Mouse (Mus musculus) heart, adult 8-10 months (tissue): ENCODE data around the gene Ap3s2. TPM values are rescaled to one million over a fixed set of nuclear protein-coding genes. Genes with fewer than 3 reads are reported as not detected.

Experiments used
- DNase-seq: peaks from one replicate; pipeline ENCODE4 v3.0.0; 2022; ENCODE audit warnings: low spot score
- total RNA-seq, 4 experiments: library from RNA; stranded (reverse); gene quantifications; 2 replicates each; pipeline ENCODE4 v1.2.4; 2022

Gene Ap3s2
- 10 to 100 TPM; 20.6 to 28.6 (median 22.6) TPM for total RNA-seq

DNA sequence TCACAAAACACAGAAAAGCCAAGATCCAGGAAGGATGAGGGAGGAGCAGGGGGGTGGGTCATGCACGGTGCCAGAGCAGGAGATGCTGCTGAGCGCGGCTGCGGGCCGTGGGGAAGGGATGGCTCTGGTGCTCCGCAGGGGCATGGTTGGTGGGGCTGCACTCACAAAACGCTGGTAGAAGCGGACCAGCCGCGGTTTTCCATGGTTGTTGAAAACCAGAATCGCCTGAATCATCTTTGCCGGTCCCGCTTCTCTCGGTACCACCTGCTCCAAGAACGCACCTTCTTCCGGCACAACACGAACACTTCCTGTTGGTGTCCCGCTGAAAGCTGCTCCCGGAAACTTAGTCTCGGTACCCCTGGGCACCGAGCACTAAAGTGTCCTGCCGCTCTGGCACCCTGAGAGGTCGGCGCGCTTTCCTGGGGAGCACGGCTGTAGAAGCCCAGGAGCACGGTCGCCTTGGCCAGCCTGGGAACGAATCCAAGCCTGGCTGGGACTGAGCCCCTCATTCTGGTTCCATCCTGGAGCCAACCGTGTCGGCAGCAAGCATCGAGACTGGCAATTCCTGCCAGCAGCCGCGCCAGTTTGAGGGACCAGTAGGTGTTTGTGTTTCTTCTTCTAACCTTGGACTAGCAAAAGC lies at the start of gene Ap3s2:
Ap3s2 (minus strand) TSS at position 306 of the 640 bp plus-strand sequence.
- peak; percentile 89 for DNase-seq

DNA sequence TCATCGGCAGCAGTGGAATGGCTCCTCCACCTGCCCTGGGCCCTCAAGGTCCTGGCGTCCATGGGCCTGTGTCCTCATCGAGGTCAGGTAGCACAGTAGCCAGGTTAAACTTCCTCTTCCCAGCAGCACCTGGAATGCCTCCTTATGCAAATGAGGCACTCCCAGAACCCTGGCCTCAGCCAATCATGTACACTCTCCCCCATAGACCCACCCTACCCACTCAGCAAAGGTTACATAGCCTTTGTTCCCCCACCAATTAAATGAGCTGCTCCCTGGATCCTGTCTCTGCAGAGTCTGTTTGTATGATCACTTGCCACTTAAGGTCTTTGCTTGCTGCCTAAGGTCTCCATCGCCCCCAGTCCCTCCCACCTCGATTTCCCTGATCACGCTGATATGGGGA lies 47.9 kb upstream of the Ap3s2 start:
- DNase-seq = no peak

DNA sequence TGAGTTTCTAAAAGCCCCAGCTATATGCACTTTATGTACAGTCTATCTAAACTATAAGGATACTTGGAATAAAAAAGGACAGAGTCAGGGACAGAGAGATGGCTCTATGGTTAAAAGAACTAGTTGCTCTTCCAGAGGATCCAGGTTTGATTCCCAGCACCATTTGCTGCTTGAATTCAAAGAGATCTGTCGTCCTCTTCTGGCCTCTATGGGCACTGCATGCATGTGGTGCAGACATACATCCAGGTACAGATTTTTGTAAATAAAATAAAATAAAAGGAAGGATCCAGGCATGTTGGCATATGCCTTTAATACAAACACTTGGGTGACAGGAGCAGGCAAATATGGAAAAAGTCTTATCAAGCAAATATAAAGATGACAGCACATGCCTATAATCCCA lies 41.2 kb upstream of the Ap3s2 start:
- DNase-seq = no peak

DNA sequence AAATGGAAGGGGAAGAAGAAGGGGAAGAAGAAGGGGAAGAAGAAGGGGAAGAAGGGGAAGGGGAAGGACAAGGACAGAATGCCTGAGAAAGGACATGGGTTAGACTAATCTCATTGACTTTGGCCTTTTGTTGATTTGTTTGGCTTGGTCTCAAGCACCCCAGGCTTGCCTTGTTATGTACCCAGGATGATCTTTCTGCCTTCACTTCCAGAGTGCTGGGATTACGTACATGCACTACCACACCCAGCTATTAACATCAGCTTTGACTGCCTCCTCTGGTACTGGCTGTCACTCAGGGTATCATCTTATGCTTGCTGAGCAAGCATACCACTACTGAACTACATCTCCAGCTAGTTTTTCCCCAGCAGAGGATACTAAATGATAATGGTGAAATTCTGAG lies 35.7 kb upstream of the Ap3s2 start:
- DNase-seq = no peak

DNA sequence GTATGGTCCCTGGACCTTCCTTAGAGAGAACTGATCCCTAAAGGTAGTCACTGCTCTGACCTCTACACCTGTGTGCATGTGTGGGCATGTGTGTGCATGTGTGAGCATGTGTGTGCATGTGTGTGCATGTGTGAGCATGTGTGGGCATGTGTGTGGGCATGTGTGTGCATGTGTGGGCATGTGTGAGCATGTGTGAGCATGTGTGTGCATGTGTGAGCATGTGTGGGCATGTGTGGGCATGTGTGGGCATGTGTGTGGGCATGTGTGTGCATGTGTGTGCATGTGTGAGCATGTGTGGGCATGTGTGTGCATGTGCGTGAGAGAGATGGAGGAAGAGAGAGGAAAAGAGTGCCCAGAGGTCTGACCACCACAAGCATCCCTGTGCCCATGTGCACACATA lies 34.4 kb upstream of the Ap3s2 start:
- no peak for DNase-seq

DNA sequence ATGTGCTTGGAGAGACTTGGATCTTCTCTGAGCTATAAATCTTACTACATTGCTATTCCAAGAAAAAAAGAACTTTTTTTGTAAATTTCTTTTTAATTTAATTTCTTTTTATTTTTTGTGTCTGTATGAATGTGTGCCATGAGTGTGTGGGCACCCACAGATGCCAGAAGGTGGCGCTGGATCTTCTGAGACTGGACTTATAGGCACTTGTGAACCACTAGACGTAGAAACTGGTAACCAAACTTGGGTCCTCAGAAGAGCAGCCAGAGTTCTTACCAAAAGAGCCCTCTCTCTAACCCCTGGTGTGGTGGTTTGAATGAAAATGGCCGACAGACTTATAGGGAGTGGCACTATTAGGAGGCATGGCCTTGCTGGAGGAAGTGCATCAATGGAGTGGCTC lies 30.6 kb upstream of the Ap3s2 start:
- DNase-seq = no peak

DNA sequence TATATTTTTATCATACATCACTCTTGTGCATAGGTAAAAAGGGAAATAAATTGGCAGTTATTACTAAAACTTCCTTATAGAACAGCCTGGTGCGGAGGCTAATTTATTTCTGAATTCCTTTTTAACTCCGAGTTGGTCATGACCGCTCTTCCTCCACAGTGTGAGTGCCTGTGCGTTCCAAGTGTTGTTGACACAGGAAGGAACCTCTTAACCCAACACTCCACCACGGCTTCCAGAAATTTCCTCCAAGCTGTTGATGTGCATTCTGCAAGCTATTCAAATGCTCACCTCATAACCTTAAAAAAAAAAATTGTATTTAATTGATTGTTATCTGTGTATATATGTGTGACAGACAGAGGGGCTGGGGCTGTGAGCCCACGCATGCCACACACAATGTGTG lies 29.8 kb upstream of the Ap3s2 start:
- DNase-seq = no peak

DNA sequence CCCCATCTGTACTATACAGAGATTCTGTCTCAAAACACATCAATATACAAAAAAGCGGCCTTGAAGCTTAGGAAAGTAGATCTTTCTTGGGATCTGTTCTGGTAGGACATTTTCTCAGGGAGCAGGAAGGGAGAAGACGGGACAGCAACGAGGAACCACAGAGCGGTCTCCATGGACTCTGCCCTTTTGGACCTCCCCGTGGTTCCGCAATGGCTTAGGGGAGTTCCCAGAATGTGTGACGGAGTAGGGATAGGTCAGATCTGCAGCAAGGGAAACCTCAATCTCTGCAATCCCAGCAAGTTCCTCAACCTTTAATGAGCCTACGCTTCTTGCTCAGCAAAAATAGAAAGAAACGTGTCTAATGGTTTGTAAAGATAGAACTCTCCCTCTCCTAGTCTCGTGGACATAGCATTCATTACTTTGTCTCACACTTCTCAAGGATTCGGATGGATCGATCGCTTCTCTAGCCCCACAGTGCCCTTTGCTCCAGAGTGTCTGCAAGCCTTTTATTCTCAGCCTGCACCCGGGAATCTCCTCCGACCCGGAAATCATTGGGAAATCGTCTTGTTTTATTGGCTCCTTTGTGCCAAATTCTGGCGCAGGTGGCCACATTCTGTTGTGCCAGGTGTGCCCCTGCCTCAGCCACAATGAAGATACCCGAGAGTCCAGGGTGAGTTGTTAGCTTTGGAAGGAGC lies 15.2 kb upstream of the Ap3s2 start:
- peak; percentile 74 for DNase-seq

DNA sequence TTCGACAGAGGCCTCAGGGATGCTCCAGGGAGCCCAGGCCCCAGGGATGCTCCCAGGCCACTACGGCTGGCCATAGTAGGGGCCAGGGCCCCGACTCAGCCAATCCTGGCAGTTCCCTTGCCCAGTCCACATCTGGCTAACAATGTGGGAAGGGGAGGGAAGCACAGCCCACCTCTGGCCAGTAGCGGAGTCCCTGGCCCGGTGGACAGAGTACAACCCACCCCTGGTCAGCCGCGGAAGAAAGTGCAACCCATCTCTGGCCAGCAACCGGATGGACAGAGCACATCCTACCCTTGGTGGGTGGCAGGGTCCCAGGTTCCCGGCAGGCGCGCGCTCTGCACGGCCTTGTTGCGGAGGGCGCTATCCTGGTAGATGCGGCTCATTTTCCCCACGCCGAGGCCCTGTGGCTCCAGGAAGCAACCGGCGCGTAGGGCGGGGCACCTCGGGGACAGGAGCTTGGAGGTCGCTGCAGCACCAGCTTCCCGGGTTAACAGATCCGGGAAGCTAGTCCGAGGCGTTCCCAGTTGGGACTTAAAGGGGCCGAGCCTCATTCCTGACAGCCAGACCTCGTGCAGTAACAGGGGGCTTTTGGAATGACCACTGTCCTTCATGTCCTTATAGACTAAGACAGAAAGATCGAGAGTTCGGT lies 14.5 kb upstream of the Ap3s2 start, which contains the start of gene Arpin:
Arpin (minus strand) TSS at position 498 of the 649 bp plus-strand sequence.
- peak; percentile 75 for DNase-seq

DNA sequence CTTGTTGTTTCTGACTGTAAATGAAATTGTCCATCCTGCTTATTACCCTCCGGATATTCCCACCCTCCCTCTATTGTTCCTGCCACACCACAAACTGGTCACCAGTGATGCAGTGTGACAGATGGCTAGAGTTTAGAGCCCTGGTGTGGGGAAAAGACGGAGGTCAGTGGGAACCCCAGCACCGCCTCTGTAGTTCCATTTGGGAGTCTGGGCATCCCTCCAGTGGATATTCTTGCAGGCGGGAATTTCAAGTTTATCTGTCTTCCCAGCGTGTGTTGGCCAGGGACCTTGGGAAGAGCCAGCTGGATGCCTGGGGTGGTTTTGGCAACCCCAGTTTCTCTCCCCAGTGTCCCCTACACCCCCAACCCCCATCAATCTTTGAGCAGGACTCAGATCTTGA lies 14.0 kb upstream of the Ap3s2 start:
- DNase-seq = peak; percentile 33

DNA sequence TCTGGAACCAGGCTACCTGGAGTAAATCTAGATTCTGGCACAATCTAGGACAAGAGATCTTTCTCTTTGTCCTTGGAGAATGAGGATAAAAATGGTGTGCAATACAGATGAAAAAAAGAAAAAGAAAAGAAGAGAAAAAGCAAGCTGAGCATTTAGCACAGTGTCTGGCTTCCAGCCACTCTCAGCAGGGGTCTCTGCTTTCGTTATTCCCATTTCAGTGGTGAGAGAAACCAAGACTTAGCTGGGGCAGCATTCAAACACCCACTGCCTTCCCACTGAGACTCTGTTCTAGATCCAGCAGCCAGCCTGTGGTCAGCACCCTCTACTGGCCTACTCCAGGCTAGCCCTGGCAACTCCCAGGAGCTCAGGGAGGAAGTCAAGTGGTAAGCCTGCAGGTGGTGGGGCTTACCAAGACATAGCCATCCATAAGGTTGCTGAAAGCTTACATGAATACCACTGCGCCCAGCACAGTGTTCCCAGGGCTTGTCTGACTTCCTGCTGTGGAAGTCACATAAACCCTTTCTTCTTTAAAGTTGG lies 8.1 kb upstream of the Ap3s2 start:
- no peak for DNase-seq

DNA sequence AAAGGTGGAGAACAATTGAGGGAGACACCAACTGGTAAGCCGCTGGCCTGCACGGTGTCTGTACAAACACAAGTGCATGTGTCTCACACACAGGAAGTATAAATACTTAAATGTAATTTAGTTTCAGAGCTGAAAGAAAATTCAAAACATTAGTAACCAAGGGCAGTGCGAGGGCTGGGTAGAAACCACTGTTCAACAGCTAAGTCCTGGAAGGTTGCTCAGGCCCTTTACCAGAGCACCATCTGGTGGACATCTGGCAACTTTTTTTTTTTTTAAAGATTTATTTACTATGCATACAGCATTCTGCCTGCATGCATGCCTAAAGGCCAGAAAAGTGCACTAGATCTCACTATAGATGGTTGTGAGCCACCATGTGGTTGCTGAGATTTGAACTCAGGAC lies 5.9 kb downstream of the Ap3s2 start:
- DNase-seq = peak; percentile 38

DNA sequence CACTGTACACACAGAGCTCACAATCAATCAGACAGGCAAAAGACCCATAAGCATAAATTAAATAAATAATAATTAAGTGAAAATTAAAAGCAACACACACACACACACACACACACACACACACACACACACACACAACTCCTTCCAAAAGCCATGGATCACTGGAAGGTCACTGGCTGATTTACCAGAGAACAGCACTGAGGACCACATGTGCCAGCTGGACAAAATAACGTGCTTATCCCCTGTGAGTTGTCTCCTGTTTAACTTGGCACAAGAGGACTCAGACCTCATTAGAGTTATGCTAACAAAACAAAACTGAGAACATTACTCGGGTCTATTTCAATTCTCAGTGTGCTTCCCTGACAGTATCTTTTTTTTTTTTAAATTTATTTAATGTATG lies 13.1 kb downstream of the Ap3s2 start:
- DNase-seq = peak; percentile 61

DNA sequence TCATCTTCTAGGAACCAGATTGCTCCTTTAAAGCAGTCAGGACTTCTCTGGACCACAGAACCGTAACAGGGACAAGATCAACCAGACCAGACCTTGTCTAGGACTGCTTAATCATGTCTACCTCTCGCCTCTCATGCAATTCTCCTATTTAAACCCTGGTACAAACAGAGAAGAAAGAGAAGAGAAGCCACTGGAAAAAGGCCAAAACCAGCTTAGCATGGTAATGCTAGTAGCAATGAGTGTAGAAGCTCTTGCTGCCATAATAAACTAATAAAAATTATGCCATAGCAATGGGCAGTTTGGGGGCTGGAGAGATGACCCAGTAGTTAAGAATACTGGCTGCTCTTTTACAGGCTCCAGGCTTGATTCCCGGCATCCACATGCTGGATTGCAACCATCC lies 13.5 kb downstream of the Ap3s2 start:
- no peak for DNase-seq

DNA sequence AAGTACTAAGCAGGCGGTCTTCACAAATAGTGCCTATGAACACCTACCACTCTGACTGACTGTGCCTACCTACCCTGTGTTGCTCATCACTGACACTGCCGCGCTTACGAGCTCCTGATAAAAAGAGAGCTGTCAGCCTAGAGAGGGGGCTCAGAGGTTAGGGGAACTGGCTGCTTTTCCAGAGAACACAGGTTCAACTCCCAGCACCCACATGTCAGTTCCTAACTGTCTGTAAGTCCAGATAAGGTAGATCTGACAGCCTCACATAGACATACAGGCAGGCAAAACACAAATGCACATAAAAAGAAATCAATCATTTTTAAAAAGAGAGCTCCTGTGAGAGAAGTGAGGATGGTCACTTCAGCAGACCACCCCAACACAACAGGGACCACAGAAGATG lies 15.3 kb downstream of the Ap3s2 start:
- DNase-seq = no peak

DNA sequence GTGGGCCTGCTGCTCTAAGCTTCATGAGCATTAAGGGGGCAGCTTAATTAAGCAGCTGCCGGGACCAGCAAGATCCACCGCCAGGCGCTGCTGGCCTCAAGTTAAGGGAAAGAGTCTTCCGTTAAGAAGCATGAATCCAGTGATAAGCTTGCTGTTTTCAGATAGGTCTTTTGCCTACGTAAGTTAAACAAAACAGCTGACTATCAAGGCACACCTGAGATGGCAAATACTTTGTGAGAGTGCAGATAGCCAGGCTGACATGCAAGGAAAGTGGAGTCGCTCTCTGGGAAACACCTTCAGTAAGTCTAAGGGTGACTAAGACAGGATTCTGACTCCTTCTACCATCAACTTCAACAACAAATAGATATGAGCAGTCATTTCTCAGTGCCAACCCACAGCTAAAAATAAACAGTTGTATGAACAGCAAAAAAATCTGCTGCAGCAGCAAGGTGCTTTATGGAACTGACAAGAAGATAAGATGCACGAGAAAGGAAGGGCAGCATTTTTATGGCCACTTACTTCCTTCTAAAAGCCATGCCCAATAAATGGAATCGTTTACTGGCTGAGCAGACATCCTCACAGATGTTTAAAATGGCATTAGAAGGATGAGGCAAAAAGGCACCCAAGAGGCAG lies 17.2 kb downstream of the Ap3s2 start:
- DNase-seq = no peak

DNA sequence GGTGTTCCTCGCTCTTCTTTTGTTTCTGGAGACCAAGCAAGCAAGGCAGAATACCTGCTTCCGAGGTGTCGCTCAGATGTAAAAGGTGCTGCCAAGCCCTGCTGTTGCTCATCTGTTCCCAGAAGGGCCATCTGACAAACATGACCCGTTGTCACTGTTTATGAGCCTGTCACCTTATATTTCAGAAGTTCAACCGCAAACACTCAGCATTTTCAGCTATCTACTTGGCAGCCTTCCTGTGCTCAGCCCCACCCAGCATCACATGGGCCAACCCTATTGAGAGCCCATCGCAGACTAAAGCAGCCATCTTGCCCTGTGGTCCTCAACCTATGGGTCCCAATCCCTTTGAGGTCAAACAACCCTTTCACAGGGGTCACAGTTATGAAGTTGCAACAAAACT lies 19.7 kb downstream of the Ap3s2 start:
- no peak for DNase-seq

DNA sequence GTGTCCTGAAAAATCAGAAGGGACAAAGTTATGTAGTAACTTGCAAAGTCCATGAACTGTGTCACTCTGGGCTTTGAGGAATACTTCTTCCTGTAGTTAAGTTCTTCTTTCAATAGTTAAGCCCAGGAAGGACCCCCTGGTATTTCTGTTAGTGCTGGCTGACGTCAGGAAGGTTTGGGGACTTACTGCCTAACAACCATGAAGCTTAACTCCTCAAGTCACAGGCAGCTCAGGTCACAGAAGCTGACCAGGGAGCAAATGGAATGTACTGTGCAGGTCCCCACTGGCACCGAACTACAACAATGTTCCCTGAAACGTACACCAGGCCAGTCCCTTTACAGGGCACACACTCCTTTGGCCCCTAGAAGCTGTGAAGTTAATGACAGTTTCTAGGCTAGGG lies 25.2 kb downstream of the Ap3s2 start:
- no peak for DNase-seq

DNA sequence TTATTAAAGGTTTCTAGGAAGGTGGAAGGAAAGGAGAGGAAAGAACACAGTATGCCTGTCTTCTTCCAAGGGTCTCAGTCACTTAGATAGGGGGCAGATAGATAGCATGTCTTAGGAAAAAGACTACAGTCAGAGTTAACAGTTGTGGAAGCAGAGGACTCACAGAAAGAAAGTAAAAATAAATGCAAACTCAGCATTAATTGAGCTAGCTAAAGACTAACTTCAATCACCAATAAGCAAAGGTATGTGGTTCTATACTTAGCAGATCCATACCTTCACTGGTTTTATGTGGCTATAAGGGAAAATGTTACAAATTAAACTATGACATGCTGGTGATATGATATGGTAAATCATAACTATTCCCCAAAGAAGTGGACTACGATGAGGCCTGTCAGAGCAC lies 25.7 kb downstream of the Ap3s2 start:
- no peak for DNase-seq

DNA sequence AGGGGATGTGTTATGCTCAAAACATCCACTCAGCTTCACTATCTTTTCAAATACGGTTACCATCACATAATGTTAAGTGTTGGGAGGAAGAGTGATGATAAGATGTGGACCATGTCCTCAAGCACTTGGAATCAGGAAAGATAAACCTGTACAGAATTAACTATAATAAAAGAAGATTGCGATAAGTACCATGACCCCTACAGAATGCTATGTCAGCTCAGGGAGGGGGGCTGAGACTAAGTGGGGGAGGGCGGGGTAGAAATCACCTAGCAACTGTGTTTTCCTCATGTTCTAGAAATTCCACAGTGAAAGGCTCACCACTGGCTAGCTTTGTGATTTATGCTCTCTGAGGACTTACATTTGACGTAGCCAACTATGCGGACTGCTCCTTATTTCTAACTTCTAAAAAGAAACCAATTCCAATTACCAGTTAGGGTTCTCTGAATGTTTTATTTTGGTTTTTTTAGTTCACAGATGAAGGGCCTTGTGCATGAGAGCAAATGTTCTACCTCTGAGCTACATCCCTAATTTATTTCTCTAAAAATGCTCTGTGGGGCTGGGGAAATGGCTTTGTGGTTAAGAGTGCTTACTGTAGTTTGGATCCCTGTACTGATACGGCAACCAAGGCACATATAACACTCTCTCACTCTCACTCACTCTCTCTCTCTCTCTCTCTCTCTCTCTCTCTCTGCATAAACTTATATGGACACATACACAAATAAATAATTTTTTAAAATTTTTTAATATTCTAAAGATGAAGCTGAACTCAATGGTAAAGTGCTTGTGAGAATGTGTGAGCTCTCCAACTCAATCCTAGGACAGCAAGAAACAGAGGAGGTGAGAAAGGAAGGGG lies 27.6 kb downstream of the Ap3s2 start:
- no peak for DNase-seq
